Mouse (Mus musculus) heart, embryonic 11.5 days (tissue): ENCODE results near the gene Folr2. TPM values are rescaled to one million over a fixed set of nuclear protein-coding genes. Genes with fewer than 3 reads are reported as not detected.
A peak's percentile ranks its signal among the peaks of the same experiment; 100 is the strongest.

ENCODE experiments used
- ATAC-seq: fragments of 200-750 bp; cut with Nextera tagmentation; replicated peaks from 2 replicates; pipeline ENCODE4 v1.8.0; 2017; ENCODE audit warnings: moderate library complexity; ENCODE audit not compliant: insufficient number of reproducible peaks, low FRiP score, low TSS enrichment
- H3K27ac ChIP-seq: fragments of 300-500 bp; sonication (generic); 2 replicates; pipeline ENCODE4 v1.5.1; 2014; ENCODE audit warnings: mild to moderate bottlenecking, low read depth, low read length
- H3K27me3 ChIP-seq: fragments of 300-500 bp; sonication (generic); 2 replicates; pipeline ENCODE4 v1.6.1; 2014; ENCODE audit warnings: mild to moderate bottlenecking, low read length, mixed read lengths; ENCODE audit not compliant: control insufficient read depth, insufficient read depth
- H3K36me3 ChIP-seq: fragments of 300-500 bp; sonication (generic); 2 replicates; pipeline ENCODE4 v1.6.1; 2014; ENCODE audit warnings: mild to moderate bottlenecking, low read length, moderate library complexity, mixed read lengths; ENCODE audit not compliant: control insufficient read depth, insufficient read depth
- H3K4me1 ChIP-seq: fragments of 300-500 bp; sonication (generic); 2 replicates; pipeline ENCODE4 v1.6.1; 2014; ENCODE audit warnings: low read length; ENCODE audit not compliant: control insufficient read depth, insufficient read depth
- H3K4me2 ChIP-seq: fragments of 300-500 bp; sonication (generic); 2 replicates; pipeline ENCODE4 v1.6.1; 2014; ENCODE audit warnings: mild to moderate bottlenecking, moderate library complexity
- H3K4me3 ChIP-seq: fragments of 300-500 bp; sonication (generic); 2 replicates; pipeline ENCODE4 v1.5.1; 2014; ENCODE audit warnings: low read depth, low read length
- H3K9ac ChIP-seq: fragments of 300-500 bp; sonication (generic); 2 replicates; pipeline ENCODE4 v1.6.1; 2014; ENCODE audit warnings: mild to moderate bottlenecking, low read depth, low read length, moderate library complexity
- H3K9me3 ChIP-seq: fragments of 300-500 bp; sonication (generic); replicated peaks from 2 replicates; pipeline ENCODE4 v1.6.1; 2016; ENCODE audit warnings: low read length; ENCODE audit not compliant: control insufficient read depth
- WGBS: fragments of 180-500 bp; shearing (Covaris S2); extraction: QIAGEN DNeasy Blood & Tissue Kit; methylation state at CpG from one replicate; pipeline ENCODE4 v1.1.7; 2014; ENCODE audit not compliant: insufficient replicate concordance; 5-methylcytosine and 5-hydroxymethylcytosine counted together
- polyA plus RNA-seq: library from polyadenylated mRNA; unstranded; fragments of >200 nt; fragmentation: Nextera tagmentation; extraction: Ambion mirVana; gene quantifications from 2 replicates; pipeline ENCODE4 v1.2.1, GENCODE M21; 2014

Gene Folr2
- polyA plus RNA-seq, 1 experiment from 2014 or later = not detected

DNA sequence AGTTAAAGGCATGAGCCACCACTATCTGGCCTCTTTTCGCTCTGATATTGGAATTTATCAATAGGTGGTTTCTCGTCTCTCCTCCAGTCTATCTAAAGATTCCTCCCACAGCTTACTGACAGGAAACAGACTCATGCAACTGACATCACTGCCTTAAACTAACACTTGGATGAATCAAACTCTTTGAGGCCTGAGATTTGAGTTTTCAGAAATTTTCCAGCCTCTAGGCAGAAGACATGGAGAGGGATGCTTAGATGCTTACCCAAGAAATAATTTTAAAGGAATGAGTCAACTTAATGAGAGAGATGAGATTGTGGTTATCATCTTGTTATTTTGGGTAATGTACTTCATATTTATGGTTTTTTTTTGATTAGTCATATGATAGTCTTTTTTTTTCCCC is 3.2 kb downstream of the Folr2 start:
- H3K36me3 ChIP-seq = no peaks in the 10 kb centered on the region
- H3K9me3 ChIP-seq = no peaks in the 10 kb centered on the region
- H3K4me2 ChIP-seq = no peak overlapping the region
- H3K27me3 ChIP-seq = no peaks in the 10 kb centered on the region
- no peak overlapping the region for H3K9ac ChIP-seq
- H3K4me1 ChIP-seq = no peaks in the 10 kb centered on the region
- no peak for ATAC-seq
- H3K27ac ChIP-seq = no peak overlapping the region
- WGBS = 52% methylated on average over 2 of the region's 2 CpGs
- no peak overlapping the region for H3K4me3 ChIP-seq

DNA sequence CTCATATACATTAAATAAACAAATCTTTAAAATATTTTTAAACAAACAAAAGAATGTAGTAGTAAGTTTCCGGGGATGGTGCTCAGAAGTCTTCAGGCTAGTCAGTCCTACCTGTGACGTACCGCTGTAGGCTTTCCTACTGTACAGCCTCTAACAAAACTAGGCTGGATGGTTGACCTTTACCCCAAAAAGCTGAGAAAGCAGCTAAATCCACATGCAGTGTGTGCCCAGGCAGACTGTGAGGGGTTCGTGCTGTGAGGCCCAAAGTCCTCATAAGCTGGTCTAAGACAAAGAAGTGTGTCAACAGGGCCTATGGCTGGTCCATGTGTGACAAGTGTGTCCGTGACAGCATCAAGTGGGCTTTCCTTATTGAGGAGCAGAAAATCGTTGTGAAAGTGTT is 4.1 kb downstream of the Folr2 start:
- no peaks in the 10 kb centered on the region for H3K36me3 ChIP-seq
- H3K27me3 ChIP-seq = no peaks in the 10 kb centered on the region
- no peak for ATAC-seq
- H3K4me2 ChIP-seq = no peak overlapping the region
- no peaks in the 10 kb centered on the region for H3K4me1 ChIP-seq
- H3K4me3 ChIP-seq = no peak overlapping the region
- H3K9ac ChIP-seq = no peak overlapping the region
- 82% methylated on average over 6 of the region's 6 CpGs for WGBS
- H3K27ac ChIP-seq = no peak overlapping the region
- H3K9me3 ChIP-seq = no peaks in the 10 kb centered on the region

DNA sequence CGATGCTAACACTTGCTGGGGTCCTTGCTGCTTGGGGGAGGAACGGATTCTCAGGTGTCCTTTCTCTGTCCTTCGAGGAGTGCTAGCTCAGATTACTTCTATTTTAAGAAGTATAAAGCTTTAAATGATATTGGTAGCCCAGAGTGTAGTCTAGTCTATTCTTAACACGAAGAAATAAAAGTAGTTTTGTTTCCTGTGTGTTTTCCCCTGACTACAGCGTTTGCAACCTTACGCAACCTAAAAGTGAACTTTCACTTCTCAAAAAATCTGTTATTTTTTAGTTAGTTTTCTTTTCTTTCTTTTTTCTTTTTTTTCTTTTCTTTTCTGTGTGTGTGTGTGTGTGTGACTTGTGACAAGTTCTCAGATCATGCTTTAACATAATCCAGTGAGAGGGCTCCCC is 5.3 kb downstream of the Folr2 start:
- 75% methylated on average over 6 of the region's 6 CpGs for WGBS
- no peak for ATAC-seq
- no peak overlapping the region for H3K9ac ChIP-seq

DNA sequence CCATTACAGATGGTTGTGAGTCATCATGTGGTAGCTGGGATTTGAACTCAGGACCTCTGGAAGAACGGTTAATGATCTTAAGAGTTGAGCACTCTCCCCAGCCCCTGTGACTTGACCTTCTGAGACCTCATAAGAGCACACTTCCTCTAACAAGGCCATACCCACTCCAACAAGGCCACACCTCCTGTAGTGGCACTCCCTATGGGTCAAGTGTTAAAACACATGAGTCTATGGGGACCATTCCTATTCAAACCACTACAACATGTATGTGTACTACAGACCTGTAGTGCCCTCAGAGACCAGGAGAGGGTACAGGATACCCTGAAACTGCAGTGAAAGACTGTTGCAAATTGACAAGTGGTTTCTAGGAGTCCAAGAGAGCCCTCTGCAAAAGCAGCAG is 9.1 kb downstream of the Folr2 start:
- WGBS = 83% methylated on average over 1 of the region's 1 CpGs

More for the DNA sequence above, 5.3 kb downstream of the Folr2 start:
- no peaks in the 10 kb centered on the region for H3K4me1 ChIP-seq
- H3K9me3 ChIP-seq = no peaks in the 10 kb centered on the region
- no peaks in the 10 kb centered on the region for H3K27me3 ChIP-seq
- no peak overlapping the region for H3K4me3 ChIP-seq
- H3K27ac ChIP-seq = no peak overlapping the region
- no peaks in the 10 kb centered on the region for H3K36me3 ChIP-seq
- no peak overlapping the region for H3K4me2 ChIP-seq

DNA sequence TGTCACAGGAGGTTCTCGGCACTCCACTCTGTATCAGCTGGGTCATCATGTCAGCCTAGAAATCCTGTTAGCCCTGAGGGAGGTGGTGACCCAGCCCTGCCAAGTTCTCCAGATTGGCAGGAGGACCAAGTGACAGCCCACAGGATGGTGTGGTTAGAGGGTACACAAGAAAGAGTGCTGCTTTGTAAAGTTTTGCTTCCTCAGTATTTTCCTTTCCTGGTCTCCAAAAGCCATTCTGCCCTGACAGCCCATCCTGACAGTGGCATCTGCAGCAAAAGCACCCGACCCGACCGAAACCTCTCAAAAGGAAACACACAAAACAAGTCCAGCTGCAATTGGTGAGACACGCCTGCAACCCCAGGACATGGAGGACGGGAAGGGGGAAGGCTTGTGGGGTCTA is 12.8 kb downstream of the Folr2 start:
- no peak overlapping the region for H3K27ac ChIP-seq
- no peaks in the 10 kb centered on the region for H3K27me3 ChIP-seq
- H3K36me3 ChIP-seq = no peaks in the 10 kb centered on the region
- H3K4me1 ChIP-seq = no peaks in the 10 kb centered on the region
- no peak overlapping the region for H3K4me3 ChIP-seq
- WGBS = 64% methylated on average over 6 of the region's 6 CpGs
- no peak overlapping the region for H3K9ac ChIP-seq
- no peak overlapping the region for H3K4me2 ChIP-seq
- no peak for ATAC-seq
- no peaks in the 10 kb centered on the region for H3K9me3 ChIP-seq

More for the DNA sequence above, 9.1 kb downstream of the Folr2 start:
- ATAC-seq = no peak
- Histone ChIP-seq H3K27ac (no peak overlapping the region), H3K4me1 (no peaks in the 10 kb centered on the region), H3K4me3 (no peak overlapping the region), H3K27me3 (no peaks in the 10 kb centered on the region), H3K36me3 (no peaks in the 10 kb centered on the region), H3K4me2 (no peak overlapping the region), H3K9ac (no peak overlapping the region), H3K9me3 (no peaks in the 10 kb centered on the region)

DNA sequence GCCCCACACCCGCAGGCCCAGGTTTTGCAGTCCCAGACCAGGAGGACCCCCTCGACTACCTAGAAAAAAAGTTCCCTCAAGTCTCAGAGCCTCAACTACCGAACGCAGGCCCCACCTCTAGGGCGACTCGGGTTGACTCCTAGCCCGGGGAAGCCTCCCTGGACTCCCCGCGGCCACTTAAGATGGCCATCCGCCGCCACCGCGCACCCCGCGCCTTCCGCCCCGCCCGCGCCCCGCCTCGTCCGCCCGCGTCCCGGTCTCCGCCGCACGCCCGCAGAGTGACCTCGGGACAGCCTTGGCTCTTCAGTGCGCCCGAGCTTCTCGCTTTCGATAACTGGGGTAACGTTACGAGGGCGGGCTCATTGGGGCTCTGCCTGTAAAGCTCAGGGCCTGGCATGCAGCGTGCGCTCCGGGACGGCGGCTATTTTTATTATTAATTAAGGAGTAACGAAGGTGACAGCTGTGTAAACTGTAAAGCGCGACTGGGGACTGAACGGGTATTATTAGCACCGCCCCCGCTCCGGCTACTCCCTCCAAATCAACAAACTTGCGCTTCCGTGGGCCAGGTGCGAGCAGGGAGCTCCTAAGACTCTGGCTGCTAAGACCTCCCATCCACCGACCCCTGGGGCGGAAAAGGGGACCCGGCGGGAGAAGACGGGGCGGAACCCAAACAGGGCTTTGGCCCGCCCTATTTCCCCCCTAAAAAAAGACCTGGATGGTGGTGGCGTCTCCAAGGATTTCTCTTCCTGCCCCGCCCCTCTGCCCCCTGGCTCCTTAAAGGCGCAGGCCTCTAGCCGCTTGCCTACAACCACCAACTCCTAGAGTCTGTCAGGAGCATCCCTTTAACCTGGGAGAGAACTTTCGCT is 19.2 kb downstream of the Folr2 start, which contains the start of gene Inppl1:
Inppl1 (minus strand) TSS at position 624 of the 866 bp plus-strand sequence.
- no peaks in the 10 kb centered on the region for H3K27me3 ChIP-seq
- H3K9ac ChIP-seq = peak within 1 kb of the TSS; percentile 86
- H3K27ac ChIP-seq = peak within 1 kb of the TSS; percentile 90
- peak within 1 kb of the TSS; percentile 70 for H3K4me3 ChIP-seq
- ATAC-seq = peak; percentile 66
- H3K36me3 ChIP-seq = peaks cover 2% of the 10 kb centered on the region; the same call in 1 of the 2 replicates
- peak within 1 kb of the TSS; percentile 87 for H3K4me2 ChIP-seq
- WGBS = under 1% methylated on average over 64 of the region's 64 CpGs
- H3K4me1 ChIP-seq = peaks cover 22% of the 10 kb centered on the region
- H3K9me3 ChIP-seq = no peaks in the 10 kb centered on the region

DNA sequence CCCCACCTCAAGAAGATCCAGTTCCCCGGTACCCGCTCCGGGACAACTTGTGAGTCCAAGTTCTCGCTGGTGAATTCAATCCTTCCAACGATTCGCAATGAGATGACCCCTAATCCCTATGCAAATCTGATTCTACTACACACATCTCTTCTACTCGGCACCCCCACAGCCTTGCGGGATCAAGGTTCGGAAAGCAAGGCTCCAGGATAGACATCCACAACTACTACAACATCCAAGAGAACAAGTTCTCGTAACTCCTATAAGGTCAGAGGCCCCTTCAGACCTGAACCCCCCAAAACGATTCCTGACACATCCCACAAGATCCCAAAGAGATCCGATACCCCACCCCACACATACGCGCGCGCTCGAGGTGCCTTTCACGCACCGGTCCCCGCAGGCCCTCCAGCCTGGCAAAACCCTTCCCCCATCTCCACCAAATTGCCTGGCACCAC is 19.8 kb downstream of the Folr2 start:
- Histone ChIP-seq H3K4me2 (peak overlapping the region; percentile 87), H3K36me3 (peaks cover 3% of the 10 kb centered on the region), H3K4me3 (peak overlapping the region; percentile 70), H3K27ac (peak overlapping the region; percentile 90), H3K27me3 (no peaks in the 10 kb centered on the region), H3K4me1 (peaks cover 22% of the 10 kb centered on the region), H3K9ac (peak overlapping the region; percentile 86), H3K9me3 (no peaks in the 10 kb centered on the region)
- ATAC-seq = peak; percentile 5; the same call in 1 of the 2 replicates
- whole genome bisulfite sequencing = under 1% methylated on average over 20 of the region's 20 CpGs

DNA sequence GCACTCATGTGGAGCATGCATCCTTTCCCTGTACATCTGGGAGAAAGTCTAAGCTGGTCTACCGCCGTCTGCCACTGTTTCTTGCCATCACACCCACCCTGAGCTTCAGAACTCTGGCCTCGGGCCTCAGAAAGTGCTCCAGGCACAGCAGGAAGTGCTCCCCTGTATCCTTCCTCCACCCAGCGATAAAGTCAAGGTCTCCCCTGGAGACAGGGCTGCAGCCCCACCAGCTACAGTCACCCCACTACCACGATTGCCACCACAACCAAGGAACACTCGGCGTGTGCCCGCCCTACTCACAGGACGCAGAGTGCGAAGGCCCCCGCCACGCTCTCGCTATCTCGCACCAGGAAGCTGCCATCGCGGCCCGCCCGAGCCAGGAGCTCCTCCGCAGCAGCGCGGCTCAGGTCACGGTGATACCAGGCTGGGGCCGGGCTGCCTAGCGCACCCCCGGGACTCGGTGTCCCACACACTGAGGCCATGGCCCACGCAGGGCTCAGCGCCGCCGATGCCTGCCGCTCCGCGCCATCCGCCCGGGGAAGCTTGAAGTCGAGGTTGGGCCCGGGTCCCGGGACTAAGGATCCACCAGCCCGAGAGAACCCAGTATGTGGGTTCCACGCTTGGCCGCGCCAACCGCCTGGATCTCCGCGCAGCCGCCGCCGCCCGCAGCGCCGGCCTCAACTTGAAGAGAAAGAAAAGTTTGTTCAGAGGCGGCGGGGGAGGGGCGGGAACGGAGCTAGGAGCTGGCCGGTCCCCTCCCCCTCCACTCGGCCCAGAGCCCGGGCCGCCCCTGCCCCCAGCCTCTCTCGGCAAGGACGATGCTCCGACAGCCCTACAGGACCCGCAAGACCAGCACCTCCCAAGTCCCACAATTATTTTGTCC is 20.5 kb downstream of the Folr2 start:
- Histone ChIP-seq H3K9me3 (no peaks in the 10 kb centered on the region), H3K4me2 (peak overlapping the region; percentile 87), H3K27me3 (no peaks in the 10 kb centered on the region), H3K4me3 (peak overlapping the region; percentile 70), H3K4me1 (peaks cover 22% of the 10 kb centered on the region), H3K9ac (peak overlapping the region; percentile 86), H3K27ac (peak overlapping the region; percentile 90), H3K36me3 (peaks cover 10% of the 10 kb centered on the region)
- under 1% methylated on average over 59 of the region's 63 CpGs for WGBS
- ATAC-seq = peak; percentile 57; the same call in 1 of the 2 replicates
